Mouse (Mus musculus): ENCODE measurements around the gene Ush2a. TPM values are rescaled to one million over a fixed set of nuclear protein-coding genes. Genes with fewer than 3 reads are reported as not detected.

Ush2a gene
- polyA plus RNA-seq, 1 experiment from 2014 or later: 0.15 TPM

GRCm38 (mm10) chr1:188260259-188261107, 1.3 kb upstream of the Ush2a start:
- peaks cover 6% of the 10 kb centered on the region; the same call in 1 of the 2 replicates for H3K4me1 ChIP-seq (ENCODE audit: control insufficient read depth, insufficient read depth, low read length)
- no peaks in the 10 kb centered on the region for H3K27me3 ChIP-seq (ENCODE audit: control insufficient read depth, insufficient read depth, low read length)
- no peak for ATAC-seq (ENCODE audit: insufficient number of reproducible peaks, low FRiP score, low TSS enrichment, low read depth)
- no peaks in the 10 kb centered on the region; the same call in 1 of the 2 replicates for H3K9me3 ChIP-seq (ENCODE audit: control insufficient read depth, low read length)
- 70% methylated on average over 6 of the region's 6 CpGs for WGBS
- no peak overlapping the region for H3K9ac ChIP-seq (ENCODE audit: low read length)
- no peaks in the 10 kb centered on the region for H3K36me3 ChIP-seq (ENCODE audit: control insufficient read depth, insufficient read depth, low read length)
- H3K4me2 ChIP-seq (ENCODE audit: low read depth, severe bottlenecking): no peak overlapping the region
- H3K27ac ChIP-seq (replicated peaks; ENCODE audit: low read depth, low read length): no peak overlapping the region
- no peak overlapping the region for H3K4me3 ChIP-seq (ENCODE audit: low read depth, low read length)
- no peak for DNase-seq (ENCODE audit: low spot score)

- ATAC-seq (ENCODE audit: insufficient number of reproducible peaks, low FRiP score, low TSS enrichment, low read depth): no peak
- Histone ChIP-seq H3K36me3 (ENCODE audit: control insufficient read depth, insufficient read depth, low read length) (no peaks in the 10 kb centered on the region), H3K9ac (ENCODE audit: low read length) (no peak overlapping the region), H3K4me3 (ENCODE audit: low read depth, low read length) (no peak overlapping the region), H3K27ac (replicated peaks; ENCODE audit: low read depth, low read length) (no peak overlapping the region), H3K9me3 (ENCODE audit: control insufficient read depth, low read length) (no peaks in the 10 kb centered on the region), H3K4me1 (ENCODE audit: control insufficient read depth, insufficient read depth, low read length) (peaks cover 2% of the 10 kb centered on the region; the same call in 1 of the 2 replicates), H3K4me2 (ENCODE audit: low read depth, severe bottlenecking) (no peak overlapping the region), H3K27me3 (ENCODE audit: control insufficient read depth, insufficient read depth, low read length) (no peaks in the 10 kb centered on the region)
- DNase-seq (ENCODE audit: low spot score): no peak
- WGBS: 33% methylated on average over 11 of the region's 11 CpGs
These were observed 5.4 kb downstream of the Ush2a start for GRCm38 (mm10) chr1:188267127-188267722.

GRCm38 (mm10) chr1:188269071-188269470, 7.2 kb downstream of the Ush2a start:
- WGBS: 48% methylated on average over 6 of the region's 6 CpGs
- Histone ChIP-seq H3K4me1 (ENCODE audit: control insufficient read depth, insufficient read depth, low read length) (no peaks in the 10 kb centered on the region), H3K27me3 (ENCODE audit: control insufficient read depth, insufficient read depth, low read length) (no peaks in the 10 kb centered on the region), H3K36me3 (ENCODE audit: control insufficient read depth, insufficient read depth, low read length) (no peaks in the 10 kb centered on the region), H3K27ac (replicated peaks; ENCODE audit: low read depth, low read length) (no peak overlapping the region), H3K9me3 (ENCODE audit: control insufficient read depth, low read length) (no peaks in the 10 kb centered on the region), H3K9ac (ENCODE audit: low read length) (no peak overlapping the region), H3K4me2 (ENCODE audit: low read depth, severe bottlenecking) (no peak overlapping the region), H3K4me3 (ENCODE audit: low read depth, low read length) (no peak overlapping the region)
- ATAC-seq (ENCODE audit: insufficient number of reproducible peaks, low FRiP score, low TSS enrichment, low read depth) (no peak), DNase-seq (ENCODE audit: low spot score) (no peak)

- DNase-seq (ENCODE audit: low spot score) (no peak), ATAC-seq (ENCODE audit: insufficient number of reproducible peaks, low FRiP score, low TSS enrichment, low read depth) (no peak)
- Histone ChIP-seq H3K36me3 (ENCODE audit: control insufficient read depth, insufficient read depth, low read length) (no peaks in the 10 kb centered on the region), H3K4me1 (ENCODE audit: control insufficient read depth, insufficient read depth, low read length) (no peaks in the 10 kb centered on the region), H3K9ac (ENCODE audit: low read length) (no peak overlapping the region), H3K4me2 (ENCODE audit: low read depth, severe bottlenecking) (no peak overlapping the region), H3K27ac (replicated peaks; ENCODE audit: low read depth, low read length) (no peak overlapping the region), H3K27me3 (ENCODE audit: control insufficient read depth, insufficient read depth, low read length) (no peaks in the 10 kb centered on the region), H3K9me3 (ENCODE audit: control insufficient read depth, low read length) (no peaks in the 10 kb centered on the region), H3K4me3 (ENCODE audit: low read depth, low read length) (no peak overlapping the region)
- 89% methylated on average over 7 of the region's 7 CpGs for WGBS
These were observed 51.5 kb downstream of the Ush2a start for GRCm38 (mm10) chr1:188313303-188313702.

- Histone ChIP-seq H3K27ac (replicated peaks; ENCODE audit: low read depth, low read length) (no peak overlapping the region), H3K36me3 (ENCODE audit: control insufficient read depth, insufficient read depth, low read length) (no peaks in the 10 kb centered on the region), H3K9me3 (ENCODE audit: control insufficient read depth, low read length) (no peaks in the 10 kb centered on the region), H3K4me1 (ENCODE audit: control insufficient read depth, insufficient read depth, low read length) (no peaks in the 10 kb centered on the region), H3K9ac (ENCODE audit: low read length) (no peak overlapping the region), H3K27me3 (ENCODE audit: control insufficient read depth, insufficient read depth, low read length) (no peaks in the 10 kb centered on the region), H3K4me3 (ENCODE audit: low read depth, low read length) (no peak overlapping the region), H3K4me2 (ENCODE audit: low read depth, severe bottlenecking) (no peak overlapping the region)
- ATAC-seq (ENCODE audit: insufficient number of reproducible peaks, low FRiP score, low TSS enrichment, low read depth) (no peak), DNase-seq (ENCODE audit: low spot score) (no peak)
- WGBS: 90% methylated on average over 5 of the region's 5 CpGs
These were observed 54.8 kb downstream of the Ush2a start for GRCm38 (mm10) chr1:188316574-188316973.

GRCm38 (mm10) chr1:188320204-188320603, 58.4 kb downstream of the Ush2a start:
- DNase-seq (ENCODE audit: low spot score) (no peak), ATAC-seq (ENCODE audit: insufficient number of reproducible peaks, low FRiP score, low TSS enrichment, low read depth) (no peak)
- Histone ChIP-seq H3K4me3 (ENCODE audit: low read depth, low read length) (no peak overlapping the region), H3K36me3 (ENCODE audit: control insufficient read depth, insufficient read depth, low read length) (no peaks in the 10 kb centered on the region), H3K9ac (ENCODE audit: low read length) (no peak overlapping the region), H3K27ac (replicated peaks; ENCODE audit: low read depth, low read length) (no peak overlapping the region), H3K4me2 (ENCODE audit: low read depth, severe bottlenecking) (no peak overlapping the region), H3K27me3 (ENCODE audit: control insufficient read depth, insufficient read depth, low read length) (no peaks in the 10 kb centered on the region), H3K9me3 (ENCODE audit: control insufficient read depth, low read length) (no peaks in the 10 kb centered on the region), H3K4me1 (ENCODE audit: control insufficient read depth, insufficient read depth, low read length) (no peaks in the 10 kb centered on the region)
- 51% methylated on average over 4 of the region's 4 CpGs for WGBS

GRCm38 (mm10) chr1:188321534-188321933, 59.7 kb downstream of the Ush2a start:
- DNase-seq (ENCODE audit: low spot score) (no peak), ATAC-seq (ENCODE audit: insufficient number of reproducible peaks, low FRiP score, low TSS enrichment, low read depth) (no peak)
- Histone ChIP-seq H3K9me3 (ENCODE audit: control insufficient read depth, low read length) (no peaks in the 10 kb centered on the region), H3K36me3 (ENCODE audit: control insufficient read depth, insufficient read depth, low read length) (no peaks in the 10 kb centered on the region), H3K4me1 (ENCODE audit: control insufficient read depth, insufficient read depth, low read length) (no peaks in the 10 kb centered on the region), H3K9ac (ENCODE audit: low read length) (no peak overlapping the region), H3K4me2 (ENCODE audit: low read depth, severe bottlenecking) (no peak overlapping the region), H3K27ac (replicated peaks; ENCODE audit: low read depth, low read length) (no peak overlapping the region), H3K4me3 (ENCODE audit: low read depth, low read length) (no peak overlapping the region), H3K27me3 (ENCODE audit: control insufficient read depth, insufficient read depth, low read length) (no peaks in the 10 kb centered on the region)
- 82% methylated on average over 7 of the region's 7 CpGs for WGBS

GRCm38 (mm10) chr1:188330406-188330805, 68.6 kb downstream of the Ush2a start:
- Histone ChIP-seq H3K9me3 (ENCODE audit: control insufficient read depth, low read length) (no peaks in the 10 kb centered on the region), H3K4me2 (ENCODE audit: low read depth, severe bottlenecking) (no peak overlapping the region), H3K27me3 (ENCODE audit: control insufficient read depth, insufficient read depth, low read length) (no peaks in the 10 kb centered on the region), H3K27ac (replicated peaks; ENCODE audit: low read depth, low read length) (no peak overlapping the region), H3K9ac (ENCODE audit: low read length) (no peak overlapping the region), H3K36me3 (ENCODE audit: control insufficient read depth, insufficient read depth, low read length) (no peaks in the 10 kb centered on the region), H3K4me1 (ENCODE audit: control insufficient read depth, insufficient read depth, low read length) (no peaks in the 10 kb centered on the region), H3K4me3 (ENCODE audit: low read depth, low read length) (no peak overlapping the region)
- ATAC-seq (ENCODE audit: insufficient number of reproducible peaks, low FRiP score, low TSS enrichment, low read depth) (no peak), DNase-seq (ENCODE audit: low spot score) (no peak)
- WGBS: 94% methylated on average over 2 of the region's 2 CpGs
